Mouse (Mus musculus) adrenal gland, postnatal 4 days (tissue): ENCODE results near the gene Ccl28. TPM values are rescaled to one million over a fixed set of nuclear protein-coding genes. Genes with fewer than 3 reads are reported as not detected.
A peak's percentile ranks its signal among the peaks of the same experiment; 100 is the strongest.
"Not testable (repeated sequence)": the region's sequence is repeated elsewhere in the genome, so short reads cannot be mapped to it uniquely, and the experiment has no call there.

ENCODE experiments used
- DNase-seq, 2 experiments: peaks; one replicate each; pipeline ENCODE4 v3.0.0; 2021 to 2022; ENCODE audit warnings: low spot score in 2 of 2, mixed read lengths in 2 of 2
- total RNA-seq, 2 experiments: library from RNA; stranded (reverse); gene quantifications; 2 replicates each; pipeline ENCODE4 v1.2.3; 2021

Gene Ccl28
- total RNA-seq, 2 experiments from 2014 or later: 0.67 to 1.1 TPM

DNA sequence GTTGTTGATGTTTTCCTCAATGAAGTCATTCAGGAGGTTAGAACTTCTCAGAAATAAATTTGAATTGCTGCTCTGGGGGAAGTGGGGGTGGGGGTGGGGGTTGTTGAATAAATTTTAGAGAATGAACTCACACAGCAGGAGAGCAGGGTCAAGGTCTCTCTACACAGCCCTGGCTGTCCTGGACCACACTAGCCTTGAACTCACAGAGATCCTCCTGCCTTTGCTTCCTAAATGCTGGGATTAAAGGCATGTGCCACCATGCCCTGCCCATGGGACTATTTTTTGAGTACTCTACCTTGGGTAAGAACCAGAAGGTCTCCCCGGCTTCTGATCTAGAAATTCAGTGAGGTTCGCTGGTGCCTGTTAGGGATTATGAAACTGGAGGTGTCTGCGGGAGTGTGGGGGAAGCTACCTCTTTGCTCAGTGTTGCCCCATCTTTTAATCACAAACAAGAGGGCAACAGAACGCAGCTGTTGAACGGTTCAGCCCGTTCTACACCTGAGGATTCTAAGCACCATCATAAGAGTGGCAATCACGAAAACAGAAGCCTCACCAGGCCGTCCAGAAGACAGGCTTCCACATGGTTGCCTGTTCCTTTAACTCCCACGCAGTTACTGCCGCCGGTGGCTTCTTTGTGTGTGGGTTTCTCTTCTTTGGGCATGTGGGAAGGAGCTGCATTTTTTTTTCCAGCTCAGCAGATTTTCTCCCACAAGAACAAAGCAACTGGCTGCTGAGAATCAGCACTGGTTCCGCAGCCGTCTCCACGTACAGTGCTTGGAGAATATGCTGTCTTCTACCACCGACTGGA, 25.5 kb downstream of the Ccl28 start:
- no peak for DNase-seq

DNA sequence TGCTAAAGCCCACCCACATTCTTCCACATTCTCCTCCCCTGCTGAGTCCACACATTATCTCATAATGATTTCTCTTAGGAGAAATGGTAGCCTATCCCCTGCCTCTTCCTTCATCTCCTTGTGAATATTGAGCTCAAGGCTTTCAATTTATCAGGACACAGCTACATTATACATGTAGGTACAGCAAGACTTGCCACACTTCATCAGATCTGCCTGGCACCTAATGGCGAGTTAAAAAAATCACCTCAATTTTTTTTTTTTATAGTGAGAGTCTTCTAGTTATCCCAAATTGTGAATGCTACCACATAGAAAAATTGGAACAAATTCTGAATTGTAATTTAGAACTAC, 26.1 kb downstream of the Ccl28 start:
- no peak for DNase-seq

DNA sequence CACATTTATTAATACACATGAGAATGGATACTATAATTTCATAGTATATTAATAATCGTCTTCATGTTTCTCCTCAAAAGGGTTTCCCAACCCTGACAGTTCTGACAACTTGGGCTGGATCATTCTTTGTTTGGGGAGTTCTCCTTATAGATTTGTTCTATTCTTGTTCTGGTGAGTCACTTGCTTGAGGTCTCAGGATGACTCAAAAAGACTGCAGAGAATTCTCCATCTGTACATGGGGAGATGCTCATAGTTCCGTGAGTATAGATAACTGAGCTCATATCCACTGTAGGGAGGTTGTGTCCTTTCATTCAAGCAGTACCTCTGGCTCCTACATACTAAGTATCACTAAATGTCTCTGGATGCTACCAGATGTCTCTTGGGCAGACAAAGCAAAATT, 31.1 kb downstream of the Ccl28 start:
- DNase-seq: no peak

DNA sequence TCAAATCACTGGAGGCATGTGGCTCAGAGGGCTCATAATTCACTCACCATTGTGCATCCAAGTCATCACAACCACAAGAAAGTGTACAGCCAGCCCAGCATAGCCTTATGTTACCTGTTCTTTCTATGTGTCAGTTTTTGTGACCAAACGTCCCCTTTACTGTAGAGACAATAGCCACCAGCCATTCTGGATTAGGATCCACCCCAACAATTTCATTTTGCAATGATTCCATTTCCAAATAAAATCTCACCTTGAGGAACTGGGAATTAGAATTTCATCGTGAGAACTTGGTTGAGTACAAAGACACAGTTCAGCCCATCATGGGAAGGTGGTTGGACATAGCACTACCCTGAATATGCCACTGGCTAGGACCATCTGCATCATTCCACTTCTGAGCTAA, 32.6 kb downstream of the Ccl28 start:
- DNase-seq: no peak

DNA sequence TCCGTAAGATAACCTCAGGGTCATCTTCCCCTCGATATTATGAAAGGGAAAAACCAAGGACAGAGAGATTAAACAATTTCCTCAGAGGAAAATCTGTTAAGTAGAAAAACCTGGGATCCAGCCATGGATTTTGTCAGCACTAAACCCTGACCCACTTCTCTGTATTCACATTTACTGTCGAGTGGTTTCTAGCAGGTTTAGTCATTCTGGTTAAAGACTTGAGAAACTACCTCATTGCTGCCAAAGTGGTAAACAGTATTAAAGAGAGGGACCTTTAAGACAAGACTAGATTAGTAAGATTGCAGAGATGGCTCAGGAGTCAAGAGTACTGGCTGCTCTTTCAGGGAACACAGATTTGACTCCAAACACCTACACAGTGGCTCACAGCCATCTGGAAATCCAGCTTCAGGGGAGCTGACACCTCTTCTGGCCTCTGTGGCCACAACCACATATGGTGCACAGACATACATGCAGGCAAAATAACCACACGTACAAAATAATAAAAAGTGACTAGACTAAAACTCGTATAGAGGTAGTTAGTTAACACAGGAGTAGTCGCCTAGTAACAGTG, 33.3 kb downstream of the Ccl28 start:
- no peak for DNase-seq

DNA sequence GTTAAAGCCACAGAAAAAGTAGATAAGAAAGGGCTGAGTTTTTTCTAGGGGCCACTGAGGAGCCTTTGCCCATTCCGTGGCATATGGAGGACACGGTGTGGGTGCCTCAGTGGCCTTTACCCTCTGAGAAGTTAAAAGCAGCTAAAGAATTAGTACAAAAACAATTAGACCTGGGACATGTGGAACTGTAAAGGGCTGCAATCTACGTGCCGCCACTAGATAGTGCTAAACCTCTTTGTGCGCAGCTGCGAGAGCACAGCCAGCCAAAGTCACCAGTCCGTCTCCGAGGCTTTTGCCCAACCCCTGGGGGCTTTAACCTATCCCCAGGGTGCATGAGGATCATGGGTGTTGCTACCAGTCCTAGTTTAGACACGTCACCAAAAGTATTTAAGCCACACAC, 37.8 kb downstream of the Ccl28 start:
- not testable (repeated sequence) for DNase-seq

DNA sequence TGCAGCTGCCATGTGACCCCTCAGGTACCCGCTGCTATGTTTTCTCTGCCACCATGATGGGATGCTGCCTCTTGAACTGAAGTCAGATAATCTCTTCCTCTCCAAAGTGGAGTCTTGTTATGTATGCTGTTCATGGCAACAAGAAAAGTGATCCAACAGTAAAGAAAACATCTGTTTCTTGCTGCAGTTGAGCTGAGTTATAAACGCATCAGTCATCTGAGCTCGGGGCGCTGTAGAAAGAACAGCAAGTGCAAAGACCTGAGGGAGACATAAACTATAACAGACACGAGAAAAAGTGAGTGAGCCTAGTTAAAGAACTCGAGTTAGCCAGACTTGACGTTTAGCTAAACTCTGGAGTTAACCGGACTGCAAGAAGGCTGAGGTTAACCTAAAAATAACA, 55.2 kb downstream of the Ccl28 start:
- no peak for DNase-seq

DNA sequence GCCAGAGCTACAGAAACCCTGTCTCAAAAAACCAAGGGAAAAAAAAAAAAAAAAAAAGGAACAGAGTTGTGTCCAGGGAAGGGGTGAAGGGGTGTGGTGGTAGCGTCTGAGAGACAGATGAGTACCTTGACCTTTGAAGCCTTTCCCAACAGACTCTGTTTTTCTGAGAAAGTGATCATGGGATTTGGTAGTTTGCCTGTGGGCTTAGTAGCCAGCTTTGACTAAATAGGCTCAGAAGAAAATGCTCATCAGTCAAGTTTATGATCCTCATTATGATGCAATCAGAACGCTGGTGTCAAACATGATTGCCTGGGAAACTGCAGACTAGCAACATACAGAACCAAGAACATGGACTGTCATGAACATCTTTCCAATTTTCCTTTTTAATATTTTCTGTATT, 56.1 kb downstream of the Ccl28 start:
- no peak for DNase-seq

DNA sequence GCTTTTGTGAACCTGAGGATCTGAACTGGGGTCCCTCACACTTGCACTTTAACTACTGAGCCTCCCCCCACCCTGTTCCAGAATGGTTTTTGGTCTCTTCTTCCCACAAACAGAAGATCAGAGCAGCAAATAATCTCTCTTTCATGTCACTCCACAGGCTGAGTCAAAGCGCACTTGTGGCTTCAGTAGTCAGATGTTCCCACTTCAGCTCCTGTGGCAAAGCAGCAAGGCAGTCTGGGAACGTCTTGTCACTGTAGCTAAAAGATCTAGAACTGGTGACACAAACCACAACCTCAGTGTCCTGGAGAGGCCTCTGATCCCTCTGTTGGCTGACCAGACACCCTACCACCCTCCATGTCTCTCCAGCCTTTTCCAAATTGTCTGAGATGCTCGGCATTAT, 57.5 kb downstream of the Ccl28 start:
- no peak for DNase-seq

DNA sequence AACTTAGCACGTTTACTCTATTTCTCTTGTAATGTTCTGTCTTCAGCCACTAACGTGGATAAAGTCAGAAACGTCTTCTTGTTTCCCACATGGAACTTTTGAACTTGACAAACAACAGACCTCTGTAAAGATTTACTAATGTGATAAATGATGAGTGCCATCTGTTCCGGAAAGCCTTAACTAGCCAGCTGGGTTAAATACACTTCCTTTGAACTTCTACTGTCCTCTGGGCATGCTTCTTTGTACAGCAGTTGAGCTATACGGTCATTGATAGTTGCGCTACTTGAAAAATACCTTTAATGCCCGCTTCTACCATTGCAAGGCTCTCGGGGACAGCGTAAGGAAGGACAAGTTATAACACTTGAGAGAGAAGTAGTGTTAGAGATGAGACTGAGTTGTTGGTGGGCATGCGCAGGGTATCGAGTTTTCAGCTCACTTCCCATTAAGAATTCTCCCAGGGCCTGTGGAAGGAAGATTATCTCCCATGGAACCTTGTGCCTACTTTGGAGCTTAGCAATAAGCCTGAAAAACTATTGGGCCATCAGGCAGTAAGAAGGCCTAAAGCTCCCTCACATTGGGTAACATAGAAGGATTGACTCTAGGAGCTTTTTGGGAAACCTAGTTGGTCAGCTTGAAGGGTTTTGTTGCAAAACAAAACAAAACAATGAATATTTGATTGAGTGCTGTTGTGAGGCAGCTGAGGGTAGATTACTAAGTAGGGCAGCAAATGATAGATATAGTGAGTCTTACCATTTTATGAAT, 61.0 kb downstream of the Ccl28 start:
- DNase-seq: no peak

DNA sequence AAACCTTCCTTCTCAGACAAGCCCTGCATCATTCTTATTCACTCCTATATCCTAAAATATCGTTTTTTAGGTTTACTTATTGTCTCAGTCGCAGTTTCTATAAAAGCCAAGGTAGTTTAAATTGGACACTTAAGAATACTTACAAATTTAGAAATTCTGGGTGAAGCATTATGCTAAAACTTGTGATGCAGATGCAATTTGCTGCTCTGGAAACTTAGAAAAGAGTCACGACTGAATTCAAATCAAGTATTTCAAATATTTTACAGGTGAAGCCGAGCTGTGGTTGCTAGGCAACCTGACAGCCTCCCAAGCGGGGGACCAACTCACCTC, 66.1 kb downstream of the Ccl28 start:
- no peak for DNase-seq

DNA sequence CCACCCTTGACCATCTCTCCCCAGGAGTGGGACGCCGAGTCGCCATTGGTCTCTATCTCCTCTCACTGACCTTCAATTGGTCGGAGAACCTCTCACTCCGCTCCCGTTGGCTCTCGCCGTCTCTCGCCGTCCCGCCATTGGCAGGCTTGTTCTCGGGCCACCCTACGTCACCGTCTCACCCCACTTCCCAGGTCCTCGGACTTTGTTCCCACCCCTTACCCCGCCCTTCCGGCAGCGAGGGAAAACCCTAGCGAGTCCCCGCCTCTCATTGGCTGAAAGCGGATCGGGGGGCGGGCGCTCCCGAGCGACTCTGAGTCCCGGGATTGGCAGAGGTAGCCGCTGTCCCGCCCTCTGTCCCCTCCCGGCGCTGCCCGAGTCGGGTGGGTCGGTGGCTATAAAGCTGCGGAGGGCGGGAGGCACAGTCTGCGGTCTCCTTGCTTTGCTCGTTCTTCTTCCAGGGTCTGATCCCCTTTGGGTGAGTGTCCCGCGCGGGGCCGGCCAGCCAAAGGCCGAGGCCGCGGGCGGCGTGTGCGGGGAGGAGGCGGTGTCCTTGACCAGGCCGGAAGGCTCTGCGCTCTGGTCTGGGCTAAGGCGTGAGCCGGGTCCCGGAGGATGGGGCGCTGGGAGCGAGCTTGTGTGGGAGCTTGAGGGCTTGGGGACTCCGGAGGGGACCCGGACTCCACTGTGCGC, 66.6 kb downstream of the Ccl28 start, which contains the start of gene Hmgcs1:
Gene Hmgcs1, plus strand, starts transcription at position 341 of the 690 bp plus-strand sequence.
- DNase-seq: peak; percentile 96 to 98

DNA sequence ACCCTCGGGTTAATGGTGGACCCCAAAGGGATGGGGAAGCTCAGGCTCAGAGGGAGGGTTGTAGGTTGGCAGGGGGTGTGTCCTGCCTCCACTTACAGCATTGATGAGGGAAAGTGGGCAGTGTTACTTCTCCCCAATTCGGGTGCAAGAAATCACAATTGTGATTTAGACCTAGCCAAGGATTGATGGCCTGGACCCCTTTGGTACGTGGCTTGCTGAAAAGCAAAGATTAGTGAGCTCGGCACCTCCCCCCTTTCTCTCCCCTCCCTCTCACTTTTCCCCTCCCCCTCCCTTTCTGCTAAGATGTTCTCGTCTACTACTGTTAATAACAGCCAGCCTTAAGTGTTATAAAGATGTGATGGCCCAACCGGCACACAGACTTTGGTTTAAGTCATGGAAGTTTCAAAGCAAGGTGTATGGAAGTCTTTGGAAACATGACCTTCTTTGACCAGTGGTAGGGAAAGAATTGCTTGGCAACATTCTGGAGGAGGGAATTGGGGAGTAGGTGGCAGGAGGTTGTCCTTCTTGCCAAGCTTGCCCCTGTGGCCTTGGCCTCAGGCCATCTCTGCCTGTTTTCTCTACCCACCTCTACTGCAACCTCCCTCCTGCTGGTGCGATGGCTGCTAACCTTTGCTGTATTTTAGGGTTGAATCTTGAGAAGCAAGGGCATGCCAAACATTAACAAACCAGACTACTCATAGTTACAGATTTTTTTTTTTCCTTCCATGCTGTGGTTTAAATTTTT, 67.4 kb downstream of the Ccl28 start:
- no peak for DNase-seq

DNA sequence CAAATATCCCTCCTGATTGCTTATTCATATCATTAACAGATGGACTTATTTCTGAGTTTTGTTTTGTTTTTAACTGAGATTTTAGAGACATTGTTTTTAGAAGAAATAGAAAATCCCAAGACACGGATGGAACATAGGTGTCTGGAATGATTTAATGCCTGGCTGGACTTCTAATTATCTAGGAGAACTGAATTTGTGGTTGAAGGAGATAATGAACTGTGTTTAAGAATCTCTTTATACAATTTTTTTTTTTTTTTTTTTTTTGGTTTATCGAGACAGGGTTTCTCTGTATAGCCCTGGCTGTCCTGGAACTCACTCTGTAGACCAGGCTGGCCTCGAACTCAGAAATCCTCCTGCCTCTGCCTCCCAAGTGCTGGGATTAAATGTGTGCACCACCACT, 68.3 kb downstream of the Ccl28 start:
- not testable (repeated sequence) for DNase-seq

DNA sequence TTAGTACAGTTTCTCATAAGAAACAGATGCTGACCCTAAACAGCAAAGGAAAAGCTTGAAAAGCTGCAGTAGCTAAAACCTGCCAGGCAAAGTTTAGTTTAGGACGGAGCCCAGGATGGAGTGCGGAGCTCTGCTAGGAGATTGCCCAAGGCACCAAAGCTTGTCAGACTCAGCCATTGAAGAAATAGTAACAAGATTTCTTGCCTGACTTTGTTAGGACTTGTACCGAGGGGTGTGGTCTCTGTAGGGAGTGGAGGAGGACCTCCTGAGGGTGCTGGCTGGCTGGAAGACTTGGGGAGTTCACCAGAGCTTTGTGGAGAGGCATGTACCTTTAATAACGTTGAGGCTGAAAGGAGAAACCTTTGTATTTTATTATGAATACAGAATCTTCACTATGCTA, 72.1 kb downstream of the Ccl28 start:
- DNase-seq: no peak

DNA sequence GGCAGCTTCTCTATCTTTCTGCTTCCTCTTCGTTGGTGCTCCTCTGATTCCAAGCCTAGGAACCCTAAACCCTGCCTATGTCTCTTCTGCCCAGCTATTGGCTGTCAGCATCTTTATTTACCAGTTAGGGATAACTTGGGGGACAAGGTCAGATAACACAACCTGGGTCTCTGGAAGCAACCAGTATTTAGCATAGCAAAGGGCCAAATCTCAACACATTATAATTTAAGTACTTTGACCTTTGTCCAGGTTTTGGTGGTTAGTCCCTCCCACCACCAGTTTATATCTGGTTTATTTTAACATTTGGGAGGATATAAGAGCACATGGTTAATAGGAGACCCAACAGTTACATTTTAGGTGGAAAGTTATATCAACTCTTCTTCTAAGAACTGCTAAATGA, 72.9 kb downstream of the Ccl28 start:
- DNase-seq: no peak

DNA sequence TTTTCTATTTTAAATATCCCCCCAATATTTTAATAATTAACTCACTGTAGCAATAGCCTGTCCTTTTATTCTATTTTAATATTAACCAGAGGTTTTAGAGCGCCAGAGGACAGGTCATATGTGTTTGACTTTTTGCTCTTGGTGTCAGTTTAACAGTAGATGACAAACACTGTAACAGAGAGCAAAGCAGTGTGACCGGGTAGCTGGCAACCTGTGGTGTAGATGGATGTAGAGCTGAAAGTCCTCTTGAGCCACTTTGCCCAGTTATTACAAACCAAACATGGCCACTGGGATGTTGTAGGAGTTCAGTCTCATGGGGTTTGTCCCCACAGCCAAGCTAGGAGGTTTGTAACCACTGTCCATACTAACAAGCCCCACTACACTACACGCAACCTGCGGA, 74.8 kb downstream of the Ccl28 start:
- no peak for DNase-seq
